Mouse (Mus musculus) Muller cell, postnatal 12 days (primary cell): ENCODE measurements around the gene Ppfia4.
"Not testable (repeated sequence)": the region's sequence is repeated elsewhere in the genome, so short reads cannot be mapped to it uniquely, and the experiment has no call there.

ENCODE experiments used
- DNase-seq: peaks from one replicate; pipeline ENCODE4 v3.0.0-alpha.2; 2015; ENCODE audit errors: inconsistent ontology term

Ppfia4 gene

DNA sequence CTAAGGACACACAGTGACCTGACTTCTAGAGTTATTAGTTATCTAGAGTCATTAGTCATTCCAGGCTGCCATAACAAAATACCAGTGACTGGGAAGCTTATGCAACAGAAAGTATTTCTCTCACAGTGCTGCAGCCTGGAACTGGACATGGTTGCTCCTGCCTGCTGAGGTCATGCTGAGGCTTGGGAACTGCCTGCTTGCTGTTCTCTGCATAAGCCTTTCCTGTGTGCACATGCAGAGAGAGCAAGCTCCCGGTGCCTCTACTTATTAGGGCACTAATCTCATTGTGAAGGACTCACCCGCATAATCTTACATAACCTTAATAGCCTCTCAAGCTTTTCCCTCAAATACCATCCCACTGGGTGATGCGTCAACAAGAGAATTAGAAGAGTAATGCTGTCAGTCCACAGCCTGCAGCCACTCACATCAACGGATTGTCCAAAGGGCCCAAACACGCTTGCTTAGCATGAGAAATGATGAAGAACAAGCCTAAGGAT is 59.9 kb downstream of the Ppfia4 start:
- no peak for DNase-seq

- DNase-seq: no peak
These were observed 62.7 kb downstream of the Ppfia4 start for GRCm38 (mm10) chr1:134270026-134270425.

- DNase-seq: no peak
These were observed 66.9 kb downstream of the Ppfia4 start for GRCm38 (mm10) chr1:134265797-134266196.

GRCm38 (mm10) chr1:134264341-134264740 is 68.4 kb downstream of the Ppfia4 start:
- no peak for DNase-seq

DNA sequence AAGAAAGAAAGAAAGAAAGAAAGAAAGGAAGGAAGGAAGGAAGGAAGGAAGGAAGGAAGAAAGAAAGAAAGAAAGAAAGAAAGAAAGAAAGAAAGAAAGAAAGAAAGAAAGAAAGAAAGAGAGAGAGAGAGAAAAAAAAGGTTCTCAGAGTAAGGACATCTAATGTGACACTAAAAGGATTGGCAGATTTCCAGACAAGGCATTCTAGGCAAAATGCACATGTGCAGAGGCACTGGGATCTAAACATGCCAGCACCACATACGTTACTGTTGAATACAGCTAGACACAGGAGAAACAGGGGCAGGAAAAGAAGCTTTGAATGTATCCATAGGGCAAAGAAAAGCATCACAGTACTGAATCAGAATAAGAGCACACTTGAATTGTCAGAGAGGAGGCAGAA is 83.0 kb downstream of the Ppfia4 start:
- DNase-seq: not testable (repeated sequence)
